Mouse (Mus musculus) cerebellum, adult 11-12 months (tissue): ENCODE data around the gene Tbc1d10a.

Experiments used
- DNase-seq: peaks from one replicate; pipeline ENCODE4 v3.0.0; 2022

Tbc1d10a gene

DNA sequence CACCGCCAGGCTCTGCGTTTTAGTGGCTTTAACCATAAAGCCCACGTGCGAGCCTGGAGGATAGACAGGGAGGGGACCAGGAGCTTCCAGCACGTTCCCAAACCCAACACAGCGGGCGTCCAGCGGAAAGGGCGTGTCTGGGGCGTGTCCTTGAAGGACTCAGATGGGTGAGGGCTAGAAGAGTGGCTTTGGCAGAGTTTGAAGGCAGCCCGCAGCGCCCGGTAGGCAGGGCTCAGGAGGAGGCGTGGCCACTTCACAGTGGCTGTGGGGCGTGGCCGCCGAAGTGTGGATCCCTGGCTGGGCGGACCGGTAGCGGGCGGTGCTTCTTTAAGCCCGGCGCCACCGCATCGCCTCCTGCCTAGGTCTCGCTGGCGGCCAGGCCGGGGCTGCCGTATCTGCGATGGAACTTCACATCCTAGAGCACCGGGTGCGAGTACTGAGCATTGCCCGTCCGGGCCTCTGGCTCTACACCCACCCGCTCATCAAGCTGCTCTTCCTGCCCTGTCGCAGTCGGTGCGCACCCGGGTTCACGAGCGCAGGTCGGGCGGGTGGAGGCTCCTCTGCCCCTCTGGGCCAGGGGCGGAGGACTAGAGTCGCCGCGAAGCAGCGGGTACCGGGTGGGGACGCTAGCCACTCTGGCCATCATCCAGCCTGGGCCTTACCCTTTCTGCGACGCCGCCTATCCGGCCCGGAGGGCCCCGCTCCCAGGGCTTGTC is 31.5 kb downstream of the Tbc1d10a start, which contains the start of gene Castor1:
Gene Castor1 (plus strand): TSS at position 312 of the 716 bp plus-strand sequence.
- DNase-seq: no peak

DNA sequence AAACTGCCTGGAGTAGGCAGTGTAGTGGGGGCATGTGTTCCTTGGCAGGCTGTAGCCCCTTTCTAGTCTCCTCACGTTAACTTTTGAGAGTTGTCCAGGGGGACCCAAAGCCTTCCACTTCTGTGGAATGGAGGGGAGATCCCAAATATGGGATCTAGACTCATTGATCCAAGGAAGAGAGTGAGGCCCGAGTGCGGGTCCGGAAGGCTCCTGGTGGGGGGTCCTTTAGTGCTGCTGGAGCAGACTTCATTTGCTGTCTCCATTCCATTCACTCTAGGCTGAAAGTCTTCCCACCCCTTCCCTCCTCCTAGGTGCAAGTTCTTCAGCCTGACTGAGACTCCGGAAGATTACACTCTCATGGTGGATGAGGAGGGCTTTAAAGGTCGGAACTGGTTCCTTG is 32.0 kb downstream of the Tbc1d10a start:
- DNase-seq: no peak

- peak; percentile 52 for DNase-seq
Measured at GRCm38 (mm10) chr11:4219317-4219751, 32.7 kb downstream of the Tbc1d10a start.

GRCm38 (mm10) chr11:4219908-4220307 is 33.3 kb downstream of the Tbc1d10a start:
- DNase-seq: no peak

DNA sequence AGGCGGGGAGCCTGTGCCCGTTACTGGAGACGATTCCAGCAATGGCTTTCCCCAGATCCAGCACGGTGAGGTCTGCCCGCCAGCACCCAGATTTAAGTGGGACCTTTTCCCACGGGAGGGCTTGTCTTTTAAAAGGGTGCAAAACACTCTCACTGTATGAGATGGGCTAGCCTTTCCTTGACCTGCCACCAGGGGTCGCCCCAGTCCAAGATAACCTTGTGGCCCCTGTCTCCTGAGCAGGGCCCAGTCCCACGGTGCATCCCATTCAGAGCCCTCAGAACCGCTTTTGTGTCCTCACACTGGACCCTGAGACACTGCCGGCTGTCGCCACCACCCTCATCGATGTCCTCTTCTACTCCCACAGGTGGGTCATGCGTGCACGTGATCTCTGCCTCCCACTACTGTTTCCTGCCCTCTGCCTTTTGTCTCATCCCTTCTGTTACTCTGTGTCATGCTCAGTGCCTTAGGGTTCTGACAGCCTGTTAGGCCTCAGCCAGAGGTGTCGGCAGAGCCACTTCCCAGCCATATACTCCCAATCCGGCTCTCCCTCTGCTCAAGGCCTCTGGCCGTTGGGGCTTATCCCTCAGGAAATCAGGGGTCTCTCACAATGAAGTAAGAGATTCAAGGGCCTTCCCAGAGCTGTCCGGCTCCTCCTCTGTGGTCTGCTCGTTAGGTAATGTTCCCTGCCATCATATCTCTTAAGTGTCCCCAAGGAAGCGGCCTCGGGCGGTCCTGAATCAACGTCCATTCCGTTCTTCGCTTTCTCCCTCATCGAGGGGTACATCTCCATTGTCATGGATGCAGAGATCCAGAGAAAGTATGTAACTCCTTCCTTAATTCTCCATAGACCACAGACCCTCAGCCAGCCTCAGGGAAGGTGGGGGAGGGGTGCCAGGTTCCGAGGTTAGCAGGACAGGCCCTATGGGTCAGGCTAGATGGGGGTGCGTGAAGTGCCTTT is 34.1 kb downstream of the Tbc1d10a start:
- DNase-seq: peak; percentile 63

DNA sequence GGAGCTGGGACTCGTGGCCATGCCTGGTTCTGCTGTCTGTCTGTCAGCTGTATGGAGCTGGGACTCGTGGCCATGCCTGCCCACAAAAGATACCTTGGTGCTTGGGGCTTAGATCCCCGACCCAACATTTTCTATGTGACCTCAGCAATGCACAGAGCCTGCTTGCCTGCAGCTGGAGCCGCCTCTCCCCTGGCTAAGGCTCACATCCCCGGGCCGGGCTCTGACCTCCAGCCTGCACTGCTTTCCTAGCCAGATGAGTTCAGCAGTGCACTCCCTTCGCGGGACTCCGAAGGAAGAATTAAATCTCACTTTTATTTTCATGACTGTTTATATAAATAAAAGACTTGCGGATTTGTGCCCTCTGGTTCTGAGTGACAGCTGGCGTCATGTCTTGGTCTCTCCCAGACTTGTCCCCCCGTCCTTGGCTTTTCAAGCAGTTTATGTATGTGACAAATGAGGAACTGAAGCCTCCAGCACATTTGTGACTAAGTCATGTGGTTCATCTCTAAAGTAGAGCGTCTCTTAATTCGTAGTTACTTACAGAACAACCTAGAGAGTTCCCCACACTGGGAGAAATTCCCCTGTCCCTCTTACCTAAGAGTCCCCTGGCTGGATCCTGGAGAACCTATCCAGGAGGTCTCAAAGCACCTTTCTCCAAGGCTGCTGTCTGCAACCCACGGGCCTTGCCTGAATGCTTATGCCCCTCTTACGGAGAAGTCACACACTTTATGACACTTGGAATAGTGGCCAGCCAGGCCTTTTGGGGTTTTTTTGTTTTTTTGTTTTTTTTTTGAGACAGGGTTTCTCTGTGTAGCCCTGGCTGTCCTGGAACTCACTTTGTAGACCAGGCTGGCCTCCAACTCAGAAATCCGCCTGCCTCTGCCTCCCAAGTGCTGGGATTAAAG is 35.7 kb downstream of the Tbc1d10a start:
- DNase-seq: no peak

DNA sequence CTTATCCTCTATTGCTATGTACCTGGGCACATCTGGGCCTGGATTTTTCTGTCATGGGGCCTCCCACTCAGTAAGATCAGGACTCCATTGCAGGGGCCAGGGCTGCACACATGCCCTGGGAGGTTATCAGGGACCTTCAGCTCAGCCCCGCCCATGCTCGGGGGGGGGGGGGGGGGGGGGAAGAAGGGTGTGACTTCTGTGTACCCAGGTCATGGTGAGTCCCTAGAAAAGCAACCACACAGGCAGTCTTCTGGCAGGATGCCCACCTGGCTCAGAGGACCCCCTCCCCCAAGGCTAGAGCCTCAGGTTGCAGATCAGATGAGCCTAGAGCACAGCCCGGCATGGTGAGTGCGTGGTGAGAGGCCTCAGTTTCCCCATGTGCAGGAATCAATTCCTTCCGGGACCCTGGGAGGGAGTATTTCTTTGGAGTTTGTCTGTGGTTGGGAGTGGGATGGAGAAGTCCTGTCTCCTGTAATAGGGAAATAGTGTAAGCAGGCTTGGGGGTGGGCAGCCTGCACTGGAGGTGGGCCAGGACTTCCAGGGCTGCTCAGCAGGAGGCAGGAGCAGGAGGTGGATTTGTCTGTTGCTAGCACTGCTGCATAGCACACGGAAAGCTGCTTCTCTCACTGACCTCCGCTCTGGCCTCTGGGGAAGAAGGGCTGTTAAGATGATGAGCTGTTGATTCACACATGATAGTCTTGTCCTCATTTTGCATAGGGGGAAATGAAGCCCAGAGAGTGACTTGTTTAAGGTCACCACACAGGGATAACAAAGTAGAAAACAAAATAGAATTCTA is 37.0 kb downstream of the Tbc1d10a start:
- no peak for DNase-seq

DNA sequence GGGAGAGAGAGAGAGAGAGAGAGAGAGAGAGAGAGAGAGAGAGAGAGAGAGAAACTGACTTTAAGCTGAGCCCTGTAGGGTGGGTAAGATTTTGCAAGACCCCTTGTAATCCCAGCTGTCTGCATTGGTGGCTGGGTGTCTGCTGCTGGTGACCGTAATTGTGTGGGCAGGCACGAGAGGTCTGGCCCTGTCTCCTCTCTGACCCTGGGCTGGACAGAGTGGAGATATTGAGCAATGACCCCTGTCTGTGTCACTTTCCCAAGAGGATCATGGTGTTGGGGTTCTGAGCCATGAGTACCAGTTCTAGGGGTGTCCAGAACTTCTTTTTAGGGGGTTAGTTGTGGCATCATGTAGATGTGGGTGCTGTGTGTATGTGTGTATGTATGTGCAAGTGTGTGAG is 37.6 kb downstream of the Tbc1d10a start:
- DNase-seq: no peak

DNA sequence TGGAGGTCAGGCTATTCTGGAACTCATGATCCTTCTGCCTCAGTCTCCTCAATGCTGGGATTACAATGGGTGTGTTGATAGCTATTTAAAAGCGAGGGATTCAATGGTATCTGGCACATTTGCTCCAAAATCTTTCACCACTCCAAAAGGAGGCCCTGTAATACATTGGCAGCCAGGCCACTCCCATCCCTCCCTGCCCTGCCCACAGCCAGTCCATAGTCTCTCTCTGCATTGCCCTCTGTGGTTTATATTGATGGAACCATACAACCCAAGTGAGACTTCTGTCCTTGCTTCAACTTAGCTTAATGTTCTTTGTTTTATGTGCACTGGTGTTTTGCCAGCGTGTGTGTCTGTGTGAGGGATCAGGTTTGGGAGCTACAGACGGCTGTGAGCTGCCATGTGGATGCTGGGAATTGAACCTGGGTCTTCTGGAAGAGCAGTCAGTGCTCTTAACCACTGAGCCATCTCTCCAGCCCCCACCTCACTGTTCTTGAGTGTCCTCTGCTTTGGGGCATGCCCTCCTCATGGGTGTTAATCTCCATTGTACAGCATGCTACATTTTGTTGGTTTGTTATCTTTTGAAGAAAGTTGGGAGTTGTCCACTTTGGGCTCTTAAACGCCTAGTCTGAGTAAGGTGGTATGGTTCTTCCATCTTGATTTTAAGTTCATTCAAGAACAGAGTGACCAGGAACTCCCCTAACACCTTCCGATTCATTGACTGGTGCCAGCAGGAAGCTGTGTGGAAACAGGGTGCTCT is 40.2 kb downstream of the Tbc1d10a start:
- DNase-seq: no peak

- DNase-seq: peak; percentile 92
Measured at GRCm38 (mm10) chr11:4228463-4228862, 41.9 kb downstream of the Tbc1d10a start.

DNA sequence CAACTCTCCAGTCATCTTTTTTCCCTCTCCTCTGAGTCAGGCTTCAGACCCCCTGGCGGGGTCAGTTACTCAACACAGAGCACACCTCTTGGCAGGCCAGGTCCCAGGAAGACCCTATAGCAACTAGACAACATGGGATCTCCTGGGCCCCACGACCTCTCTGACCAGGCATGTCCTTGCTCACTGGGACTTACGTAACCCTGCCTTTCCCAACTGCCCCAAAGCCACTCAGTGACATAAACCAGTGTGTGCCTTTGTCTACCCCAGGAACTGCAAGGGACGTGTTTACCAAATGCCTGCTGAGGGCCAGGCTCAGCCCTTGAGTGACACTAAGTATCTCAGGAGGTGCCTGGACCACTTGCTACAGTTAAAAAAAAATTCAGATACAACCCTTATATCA is 43.3 kb downstream of the Tbc1d10a start:
- DNase-seq: no peak

GRCm38 (mm10) chr11:4231435-4231834 is 44.8 kb downstream of the Tbc1d10a start:
- no peak for DNase-seq

GRCm38 (mm10) chr11:4232644-4233043 is 46.1 kb downstream of the Tbc1d10a start:
- DNase-seq: no peak

DNA sequence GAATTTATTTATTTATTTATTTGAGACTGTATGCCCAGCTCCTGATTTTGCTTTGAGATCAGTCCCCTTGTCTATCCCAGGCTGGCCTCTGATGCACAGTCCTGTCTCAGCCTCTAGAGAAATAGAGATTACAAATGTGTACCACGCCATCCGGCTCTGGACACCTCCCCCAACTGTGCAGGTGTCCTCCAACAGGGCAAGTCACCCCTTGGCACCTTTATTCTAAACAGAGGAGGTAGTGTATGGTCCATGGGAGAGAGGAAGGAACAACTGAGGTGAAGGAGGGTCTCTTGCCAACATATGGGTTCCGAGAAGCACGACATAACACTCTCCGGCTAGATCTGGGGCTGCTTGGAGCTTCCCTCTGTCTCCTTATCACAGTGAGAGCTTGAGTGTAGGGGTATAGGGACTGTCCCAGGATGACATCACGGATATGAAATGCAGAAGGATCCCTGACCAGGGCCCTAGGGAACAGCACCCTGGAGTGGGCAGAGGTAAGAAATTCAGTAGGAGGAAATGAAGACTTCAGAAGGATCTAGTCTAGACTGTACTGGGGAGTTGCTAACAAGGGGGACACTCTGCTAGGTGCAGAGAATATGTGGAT is 48.6 kb downstream of the Tbc1d10a start:
- no peak for DNase-seq

DNA sequence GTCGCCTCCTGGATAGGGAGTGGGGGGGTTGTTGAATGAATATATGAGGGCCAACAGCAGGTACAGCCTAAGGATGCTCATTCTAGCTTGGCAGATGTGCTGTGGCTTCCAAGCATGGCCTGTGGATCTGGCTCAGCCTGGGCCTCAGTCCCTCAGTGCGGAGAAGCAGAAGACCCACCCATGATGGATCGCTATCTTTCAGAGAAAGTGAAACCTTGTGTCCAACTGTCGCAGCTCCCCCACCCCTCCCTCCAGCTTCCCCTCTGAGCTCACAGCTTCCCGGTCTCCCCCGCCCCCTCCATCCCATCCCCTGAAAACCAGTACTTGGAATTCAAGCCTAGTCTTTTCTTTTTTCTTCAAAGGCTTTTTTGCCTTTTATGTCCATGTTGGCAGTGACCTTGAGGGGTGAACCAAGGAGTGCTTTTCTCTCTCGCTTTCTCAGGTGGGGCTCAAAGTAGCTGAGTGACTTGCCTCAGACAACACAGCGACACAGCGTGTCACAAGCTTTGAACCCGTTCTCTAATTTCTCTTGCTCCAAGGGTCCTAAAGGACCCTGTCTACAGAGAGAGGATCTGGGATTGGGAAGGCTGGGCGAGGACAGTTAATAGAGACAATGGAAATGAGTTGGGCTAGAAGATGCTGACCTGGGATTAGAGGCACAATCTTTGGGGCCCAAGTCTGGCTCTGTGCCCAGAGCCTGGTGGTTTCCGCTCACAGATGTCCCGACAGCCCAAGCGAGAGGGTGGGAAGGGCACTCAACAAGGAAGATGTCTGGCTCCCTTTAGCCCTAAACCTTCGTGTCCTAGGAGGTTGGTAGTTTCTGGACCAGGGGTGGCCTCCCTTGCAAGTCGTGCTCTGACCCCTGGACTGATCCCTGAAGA is 49.3 kb downstream of the Tbc1d10a start, which contains the start of gene Osm:
Gene Osm (plus strand): TSS at position 756 of the 881 bp plus-strand sequence.
- no peak for DNase-seq

DNA sequence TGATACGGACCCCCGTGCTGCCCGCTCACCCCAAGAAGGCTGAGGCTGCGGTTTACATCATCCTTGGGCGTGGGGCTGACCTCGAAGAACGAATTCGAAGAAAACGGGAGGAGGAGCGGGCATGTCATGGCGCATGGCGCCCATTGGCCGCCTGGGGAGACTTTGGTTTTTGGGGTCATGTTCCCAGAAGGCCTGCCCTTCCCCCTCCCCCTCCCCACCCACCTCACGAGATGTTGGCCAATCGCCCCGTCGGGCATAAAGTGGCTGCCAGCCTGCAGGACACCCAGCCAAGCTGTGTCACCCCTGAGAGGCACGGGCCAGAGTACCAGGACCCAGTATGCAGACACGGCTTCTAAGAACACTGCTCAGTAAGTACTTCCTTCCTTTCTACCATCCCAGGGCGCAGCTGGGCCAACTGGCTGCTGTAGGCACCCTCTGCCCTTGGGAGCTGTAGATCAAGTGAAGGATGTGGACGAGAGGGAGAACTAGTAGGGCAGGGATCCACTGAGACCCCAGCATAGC is 50.0 kb downstream of the Tbc1d10a start:
- no peak for DNase-seq

DNA sequence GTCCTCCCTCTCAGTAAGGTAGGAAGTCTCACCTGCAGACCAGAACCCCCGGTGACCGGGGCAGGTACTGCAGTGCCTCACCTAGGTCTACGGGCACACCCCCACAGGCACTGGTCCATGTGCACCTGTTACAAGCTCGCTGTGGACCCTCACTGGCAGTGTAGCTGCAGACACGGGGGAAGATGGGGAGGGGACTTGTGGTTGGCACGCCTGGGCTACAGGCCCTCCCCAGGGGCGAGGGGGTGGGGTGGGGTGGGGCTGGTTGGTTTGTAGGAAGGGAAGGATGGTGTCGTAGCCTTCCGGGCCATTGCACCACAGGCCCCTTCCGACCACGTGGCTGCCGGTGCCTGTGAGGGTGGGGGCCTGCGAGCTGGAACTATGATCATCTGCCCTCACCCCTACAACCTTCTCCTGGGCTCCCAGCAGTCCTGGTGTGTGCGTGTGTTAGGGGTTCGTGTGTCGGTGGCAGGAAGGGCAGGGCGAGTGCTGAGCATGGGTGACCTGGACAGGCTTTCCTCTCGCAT is 50.9 kb downstream of the Tbc1d10a start:
- DNase-seq: no peak

GRCm38 (mm10) chr11:4238167-4238566 is 51.6 kb downstream of the Tbc1d10a start:
- DNase-seq: no peak

GRCm38 (mm10) chr11:4239691-4240090 is 53.1 kb downstream of the Tbc1d10a start:
- no peak for DNase-seq
